ENCODE assay signal across 13 mouse cellular contexts in the genomic region with DNA sequence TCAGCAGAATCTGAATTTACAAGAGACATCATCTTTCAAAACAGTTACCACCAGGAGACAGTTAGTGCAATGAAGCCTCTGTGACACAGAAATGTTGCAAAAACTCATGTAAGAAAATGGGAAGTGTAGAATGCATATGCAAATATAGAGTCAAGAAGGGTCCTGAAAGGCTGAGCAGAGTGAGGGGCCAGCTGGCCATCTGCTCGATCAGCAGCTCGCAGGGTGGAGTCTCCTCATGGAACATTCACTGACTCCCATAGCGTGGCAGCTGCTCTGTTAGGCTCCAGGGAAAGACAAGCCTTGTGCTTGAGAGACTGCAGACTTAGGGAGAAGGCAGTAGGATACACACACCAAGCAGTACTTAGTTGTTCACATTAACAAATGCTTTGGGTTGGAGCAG. TPM values are rescaled to one million over a fixed set of nuclear protein-coding genes. Genes with fewer than 3 reads are reported as not detected.
A peak's percentile ranks its signal among the peaks of the same experiment; 100 is the strongest.
DNase-seq lines count a peak whose midpoint lies in the region; ATAC-seq and TF ChIP-seq lines count a peak whose summit lies in the region.
"Had no signal": no experiment of that assay in that cellular context is flagged by ENCODE, and none has a peak within 500 bp of the region (broad histone marks: within the 10 kb centered on the region; RNA-seq: fewer than 3 reads in every experiment).

No protein-coding gene starts in this region.

- H3K27ac ChIP-seq in heart, embryonic 16.5 days (ENCODE audit: low read length): 0 out of 2 replicates have a peak overlapping the region, but pooled peaks have one; percentile 27
- no peak overlapping the region for H3K27ac ChIP-seq in midbrain, embryonic 13.5 days
- H3K27ac ChIP-seq in midbrain, embryonic 16.5 days (ENCODE audit: low read length): no peak overlapping the region
- H3K27ac ChIP-seq in forebrain, postnatal 0 days (ENCODE audit: low read depth, low read length): no peak overlapping the region
- H3K27ac ChIP-seq: liver, embryonic 15.5 days; neural tube, embryonic 13.5 days had no signal

- no peak overlapping the region for H3K9ac ChIP-seq in heart, embryonic 16.5 days (ENCODE audit: low read length)
- H3K9ac ChIP-seq in midbrain, embryonic 13.5 days (replicated peaks): no peak overlapping the region
- no peak overlapping the region for H3K9ac ChIP-seq in midbrain, embryonic 16.5 days (ENCODE audit: low read depth, low read length)
- no peak overlapping the region for H3K9ac ChIP-seq in forebrain, postnatal 0 days
- H3K9ac ChIP-seq: liver, embryonic 15.5 days; neural tube, embryonic 13.5 days had no signal

- no peak overlapping the region for H3K4me2 ChIP-seq in heart, embryonic 16.5 days (ENCODE audit: low read depth, low read length)
- no peak overlapping the region for H3K4me2 ChIP-seq in midbrain, embryonic 13.5 days (replicated peaks)
- no peak overlapping the region for H3K4me2 ChIP-seq in midbrain, embryonic 16.5 days (ENCODE audit: low read length)
- H3K4me2 ChIP-seq in forebrain, postnatal 0 days (ENCODE audit: low read depth): no peak overlapping the region
- H3K4me2 ChIP-seq: liver, embryonic 15.5 days; neural tube, embryonic 13.5 days had no signal

- no peak for TF ChIP-seq CTCF in forebrain, postnatal 0 days (IDR thresholded peaks at IDR 0.05; ENCODE audit: low read depth)

- H3K4me3 ChIP-seq in heart, embryonic 16.5 days (ENCODE audit: low read length): no peak overlapping the region
- no peak overlapping the region for H3K4me3 ChIP-seq in midbrain, embryonic 13.5 days (replicated peaks)
- no peak overlapping the region for H3K4me3 ChIP-seq in midbrain, embryonic 16.5 days (ENCODE audit: low read depth, low read length)
- H3K4me3 ChIP-seq in forebrain, postnatal 0 days (ENCODE audit: low read depth, low read length): no peak overlapping the region
- H3K4me3 ChIP-seq: liver, embryonic 15.5 days; neural tube, embryonic 13.5 days had no signal

- H3K4me1 ChIP-seq in heart, embryonic 16.5 days (ENCODE audit: control insufficient read depth, insufficient read depth, low read length): peaks cover 34% of the 10 kb centered on the region
- H3K4me1 ChIP-seq in midbrain, embryonic 13.5 days (replicated peaks): 0 out of 2 replicates have a peak, but pooled peaks cover 4% of the 10 kb centered on the region
- H3K4me1 ChIP-seq in midbrain, embryonic 16.5 days (ENCODE audit: control insufficient read depth, insufficient read depth, low read length): no peaks in the 10 kb centered on the region
- no peaks in the 10 kb centered on the region for H3K4me1 ChIP-seq in forebrain, postnatal 0 days (ENCODE audit: insufficient read depth)
- H3K4me1 ChIP-seq: neural tube, embryonic 13.5 days had no signal

- H3K9me3 ChIP-seq in heart, embryonic 16.5 days (replicated peaks; ENCODE audit: control insufficient read depth, low read length): no peaks in the 10 kb centered on the region
- H3K9me3 ChIP-seq in midbrain, embryonic 13.5 days: no peaks in the 10 kb centered on the region
- H3K9me3 ChIP-seq in midbrain, embryonic 16.5 days (replicated peaks; ENCODE audit: control insufficient read depth, low read length, poor library complexity, severe bottlenecking): no peaks in the 10 kb centered on the region
- H3K9me3 ChIP-seq in forebrain, postnatal 0 days (ENCODE audit: low read length): no peaks in the 10 kb centered on the region
- H3K9me3 ChIP-seq: liver, embryonic 15.5 days; neural tube, embryonic 13.5 days had no signal

- H3K36me3 ChIP-seq in heart, embryonic 16.5 days (ENCODE audit: control insufficient read depth, insufficient read depth): no peaks in the 10 kb centered on the region
- H3K36me3 ChIP-seq in midbrain, embryonic 13.5 days: no peaks in the 10 kb centered on the region
- no peaks in the 10 kb centered on the region for H3K36me3 ChIP-seq in midbrain, embryonic 16.5 days (ENCODE audit: control insufficient read depth, insufficient read depth, low read length)
- H3K36me3 ChIP-seq in forebrain, postnatal 0 days (ENCODE audit: insufficient read depth): no peaks in the 10 kb centered on the region
- H3K36me3 ChIP-seq: liver, embryonic 15.5 days; neural tube, embryonic 13.5 days had no signal

- 44% methylated on average over 3 of the region's 3 CpGs for WGBS in heart, embryonic 16.5 days
- 41% methylated on average over 3 of the region's 3 CpGs for WGBS in midbrain, embryonic 13.5 days
- WGBS in midbrain, embryonic 16.5 days: 43% methylated on average over 3 of the region's 3 CpGs
- 17% methylated on average over 3 of the region's 3 CpGs for WGBS in forebrain, postnatal 0 days

- DNase-seq in heart, postnatal 36 days: no peak
- DNase-seq in forebrain, postnatal 0 days: peak; percentile 35
- no peak for DNase-seq in urinary bladder, adult 2 months (ENCODE audit: low spot score)
- no peak for DNase-seq in neural tube, embryonic 10.5 days (ENCODE audit: extremely low spot score, low spot score)
- DNase-seq: adrenal gland, adult 8-10 months; cerebellum, adult 11-12 months; kidney, postnatal 10 days; right cerebral cortex, adult 18-20 months had no signal

- intact Hi-C loops in heart, postnatal 36 days (cut with DNase I): no loop called here

- H3K27me3 ChIP-seq in heart, embryonic 16.5 days (ENCODE audit: control insufficient read depth, insufficient read depth, low read length): no peaks in the 10 kb centered on the region
- H3K27me3 ChIP-seq in midbrain, embryonic 13.5 days: no peaks in the 10 kb centered on the region
- no peaks in the 10 kb centered on the region for H3K27me3 ChIP-seq in midbrain, embryonic 16.5 days (ENCODE audit: control insufficient read depth, insufficient read depth, low read depth, low read length)
- no peaks in the 10 kb centered on the region for H3K27me3 ChIP-seq in forebrain, postnatal 0 days (ENCODE audit: insufficient read depth, low read length)
- H3K27me3 ChIP-seq: liver, embryonic 15.5 days; neural tube, embryonic 13.5 days had no signal

- no peak for ATAC-seq in heart, embryonic 16.5 days (replicated peaks; ENCODE audit: extremely low read depth, insufficient read depth, low FRiP score)
- 0 out of 2 replicates have a peak, but pooled peaks have one; percentile 27 for ATAC-seq in midbrain, embryonic 13.5 days
- ATAC-seq in midbrain, embryonic 16.5 days: no peak
- peak; percentile 84 for ATAC-seq in forebrain, postnatal 0 days

RNA-seq across cellular contexts. Expression of a gene that starts 39.8 kb away (rescaled TPM):
- polyA plus RNA-seq in heart, embryonic 16.5 days (2015; fragmentation: Nextera tagmentation; extraction: Ambion mirVana): 5.1 and 6.5 TPM in 2 replicates
- total RNA-seq in heart, postnatal 36 days (2021): 1 to 10 TPM; 3.9 to 4.2 TPM
- polyA plus RNA-seq in midbrain, embryonic 13.5 days (2015; fragmentation: Nextera tagmentation; extraction: Ambion mirVana): 5.4 and 5.7 TPM in 2 replicates
- 7.8 and 8.1 TPM in 2 replicates for polyA plus RNA-seq in midbrain, embryonic 16.5 days (2015; fragmentation: Nextera tagmentation; extraction: Ambion mirVana)
- total RNA-seq in forebrain, postnatal 0 days (2014; rRNA removed): 24.6 and 33.7 TPM in 2 replicates
- 2.6 and 3.4 TPM in 2 replicates for polyA plus RNA-seq in forebrain, postnatal 0 days (2015; fragmentation: Nextera tagmentation; extraction: Ambion mirVana)
- 1.4 and 2.0 TPM in 2 replicates for polyA plus RNA-seq in urinary bladder, adult 2 months (2012; rRNA removed)

Comparison
In these comparisons a context has a peak if more than half of its experiments do, and no peak if none do; other contexts are left out.
1. ATAC-seq: peak in midbrain, embryonic 13.5 days (single experiment) and forebrain, postnatal 0 days (single experiment); none in heart, embryonic 16.5 days (single experiment) and midbrain, embryonic 16.5 days (single experiment).